Mouse (Mus musculus) small intestine, adult 2 months (tissue): ENCODE measurements around the gene Liph. TPM values are rescaled to one million over a fixed set of nuclear protein-coding genes. Genes with fewer than 3 reads are reported as not detected.

ENCODE experiments used
- H3K27ac ChIP-seq: fragments of 200-500 bp; 2 replicates; pipeline ENCODE4 v1.5.1; 2012; ENCODE audit warnings: low read depth, low read length, control low read depth, inconsistent platforms; ENCODE audit not compliant: insufficient read depth
- H3K27me3 ChIP-seq: fragments of 200-500 bp; 2 replicates; pipeline ENCODE4 v1.6.1; 2012; ENCODE audit warnings: mild to moderate bottlenecking, moderate library complexity, low read length, inconsistent platforms; ENCODE audit not compliant: control insufficient read depth, insufficient read depth
- H3K36me3 ChIP-seq: fragments of 200-500 bp; 2 replicates; pipeline ENCODE4 v1.6.1; 2012; ENCODE audit warnings: mild to moderate bottlenecking, low read length, control low read depth, inconsistent platforms; ENCODE audit not compliant: control insufficient read depth, insufficient read depth
- H3K4me1 ChIP-seq: fragments of 200-500 bp; 2 replicates; pipeline ENCODE4 v1.6.1; 2012; ENCODE audit warnings: low read length, inconsistent platforms, mixed read lengths; ENCODE audit not compliant: control insufficient read depth, insufficient read depth, insufficient read length
- H3K4me3 ChIP-seq: fragments of 200-500 bp; 2 replicates; pipeline ENCODE4 v1.5.1; 2012; ENCODE audit warnings: low read depth, mild to moderate bottlenecking, control low read depth, inconsistent platforms, low read length, moderate library complexity
- CTCF ChIP-seq: fragments of 200-500 bp; IDR thresholded peaks from 2 replicates; pipeline ENCODE4 v1.5.1; 2012; ENCODE audit warnings: low read depth, mild to moderate bottlenecking, control low read depth, inconsistent platforms, low read length, moderate library complexity, mixed read lengths; ENCODE audit not compliant: insufficient replicate concordance, insufficient read length; ENCODE audit errors: extremely low read depth
- POLR2A ChIP-seq: fragments of 200-500 bp; IDR thresholded peaks from 2 replicates; pipeline ENCODE4 v1.6.1; 2012; ENCODE audit warnings: low read depth, mild to moderate bottlenecking, control low read depth, inconsistent platforms, low read length, moderate library complexity
- WGBS: fragments of 180-500 bp; shearing (Covaris S2); methylation state at CpG from one replicate; pipeline ENCODE4 v1.1.7; 2018; 5-methylcytosine and 5-hydroxymethylcytosine counted together
- polyA plus RNA-seq: library from polyadenylated mRNA; depleted of rRNA; stranded (reverse); fragments of >200 nt; gene quantifications from 2 replicates; pipeline ENCODE4 v1.2.3, GENCODE M21; 2012; rRNA removed

Liph gene
- polyA plus RNA-seq, 1 experiment: 43.3 TPM

DNA sequence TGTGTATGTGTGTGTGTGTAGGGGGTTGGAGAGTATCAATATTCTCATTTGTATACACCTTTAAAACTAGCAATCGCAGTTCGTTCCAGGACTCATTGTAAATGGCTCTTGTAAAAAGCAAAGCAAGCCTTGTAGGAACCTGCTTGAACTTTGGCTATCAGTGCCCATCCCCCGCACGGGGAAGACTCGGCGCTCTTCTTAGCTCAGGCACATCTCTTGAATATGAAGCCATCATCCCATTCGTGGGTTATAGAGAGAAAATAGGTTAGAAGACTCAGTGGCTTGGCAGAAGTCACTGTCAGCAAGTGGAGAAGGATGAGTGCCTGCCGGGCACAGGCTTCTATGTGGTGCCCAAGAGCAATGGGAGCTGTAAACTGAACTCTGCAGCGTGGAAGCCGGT is 90.8 kb downstream of the Liph start:
- TF ChIP-seq CTCF: no peak
- no peak for TF ChIP-seq POLR2A
- no peaks in the 10 kb centered on the region for H3K27me3 ChIP-seq
- H3K27ac ChIP-seq: no peak overlapping the region
- peaks cover 40% of the 10 kb centered on the region for H3K36me3 ChIP-seq
- H3K4me3 ChIP-seq: no peak overlapping the region
- H3K4me1 ChIP-seq: no peaks in the 10 kb centered on the region
- 85% methylated on average over 10 of the region's 10 CpGs for WGBS

Other genes starting within 250 kb of the Liph start
- gene Ehhadh, start 207.9 kb downstream of the Liph start, polyA plus RNA-seq: 20.4 and 21.1 TPM in 2 replicates
- gene Map3k13, start 201.3 kb downstream of the Liph start, polyA plus RNA-seq: 4.6 and 11.2 TPM in 2 replicates
- 32.6 and 85.0 TPM in 2 replicates for gene Tmem41a, start 48.1 kb downstream of the Liph start, polyA plus RNA-seq
- gene Senp2, start 13.8 kb upstream of the Liph start, polyA plus RNA-seq: 2.2 and 5.3 TPM in 2 replicates
- gene Igf2bp2, start 167.6 kb upstream of the Liph start, polyA plus RNA-seq: 4.3 and 8.0 TPM in 2 replicates